Mouse (Mus musculus): ENCODE results near the gene Unc93b1. TPM values are rescaled to one million over a fixed set of nuclear protein-coding genes. Genes with fewer than 3 reads are reported as not detected.

The Unc93b1 gene
- polyA plus RNA-seq, 1 experiment from 2014 or later, result 34.2 TPM

DNA sequence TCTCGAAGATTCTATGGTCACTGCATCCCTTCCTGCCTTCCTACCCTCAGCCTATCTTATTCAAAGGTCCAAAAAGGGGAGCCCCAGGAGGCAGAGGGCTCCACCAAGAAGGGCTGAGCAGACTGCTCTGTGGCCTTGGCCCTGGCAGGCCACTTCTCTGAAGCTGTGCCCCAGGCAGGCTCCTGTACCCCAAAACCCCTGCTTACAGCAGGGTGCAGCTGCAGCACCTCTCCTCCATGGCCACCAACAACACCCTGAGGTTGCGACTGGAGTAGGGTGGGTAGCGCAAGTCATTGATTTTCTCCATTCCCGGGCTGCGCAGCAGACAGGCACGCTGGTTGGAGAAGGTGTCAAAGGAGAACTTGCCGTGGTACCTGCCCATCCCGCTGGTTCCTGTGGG lies 21.3 kb upstream of the Unc93b1 start:
- no peak for DNase-seq (ENCODE audit: low spot score)

DNA sequence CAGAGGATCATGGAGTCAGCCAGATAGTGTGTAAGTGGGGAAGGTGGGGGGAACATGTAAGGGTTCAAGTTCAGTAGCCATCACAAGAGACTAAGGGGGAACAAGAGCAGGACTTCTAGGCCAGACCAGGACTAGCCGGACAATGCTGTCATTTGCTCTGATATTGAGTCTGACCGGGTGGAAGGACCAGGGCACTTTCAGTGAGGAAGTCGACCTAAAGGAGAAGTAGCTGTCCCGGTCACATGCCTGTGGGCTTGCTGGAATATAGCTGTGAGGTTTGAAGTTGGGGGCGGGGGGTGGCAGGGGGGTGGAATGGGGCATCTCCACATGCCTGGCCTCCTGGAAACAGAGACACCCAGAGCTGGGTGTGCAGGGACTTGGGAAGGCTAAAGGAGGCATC lies 20.5 kb upstream of the Unc93b1 start:
- DNase-seq (ENCODE audit: low spot score), result no peak

DNA sequence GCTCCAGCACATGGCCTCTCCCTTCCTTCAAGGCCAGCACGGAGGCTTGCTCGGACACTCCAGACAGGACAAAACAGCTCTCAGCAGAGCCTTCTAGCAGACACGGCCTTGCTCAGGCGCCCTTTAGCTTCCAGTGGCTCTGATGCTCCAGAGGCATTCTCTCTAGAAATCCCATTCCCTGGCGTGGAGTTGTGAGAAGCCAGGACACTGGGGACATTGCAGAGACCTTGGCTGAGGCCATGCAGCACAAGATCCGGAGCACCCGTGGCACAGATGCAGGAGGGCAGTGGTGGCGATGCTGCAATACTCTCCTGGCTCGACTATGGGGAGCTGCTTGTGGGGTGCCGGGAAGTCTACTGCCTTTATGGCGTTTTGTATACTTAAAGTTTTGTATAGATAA lies 18.3 kb upstream of the Unc93b1 start:
- DNase-seq (ENCODE audit: low spot score), result no peak

DNA sequence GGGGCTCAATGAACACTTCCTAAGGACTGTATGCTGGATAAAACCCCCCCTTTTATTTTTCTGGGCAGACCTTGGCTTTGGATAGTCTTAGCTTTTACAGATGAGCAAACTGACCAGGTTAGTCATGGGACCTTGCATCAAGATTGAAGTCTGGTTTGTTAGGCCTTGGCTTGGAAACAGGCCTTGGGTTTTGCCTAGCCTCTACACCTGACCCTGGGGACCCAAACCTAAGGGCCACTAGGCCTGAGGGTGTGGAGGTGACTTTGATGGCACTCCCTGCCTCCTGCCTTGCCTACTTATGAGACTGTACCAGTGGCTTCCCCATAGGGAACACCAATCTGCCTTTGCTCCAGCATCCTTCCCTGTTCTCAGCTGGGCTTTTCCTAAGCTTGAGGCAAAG lies 15.1 kb upstream of the Unc93b1 start:
- no peak for DNase-seq (ENCODE audit: low spot score)

DNA sequence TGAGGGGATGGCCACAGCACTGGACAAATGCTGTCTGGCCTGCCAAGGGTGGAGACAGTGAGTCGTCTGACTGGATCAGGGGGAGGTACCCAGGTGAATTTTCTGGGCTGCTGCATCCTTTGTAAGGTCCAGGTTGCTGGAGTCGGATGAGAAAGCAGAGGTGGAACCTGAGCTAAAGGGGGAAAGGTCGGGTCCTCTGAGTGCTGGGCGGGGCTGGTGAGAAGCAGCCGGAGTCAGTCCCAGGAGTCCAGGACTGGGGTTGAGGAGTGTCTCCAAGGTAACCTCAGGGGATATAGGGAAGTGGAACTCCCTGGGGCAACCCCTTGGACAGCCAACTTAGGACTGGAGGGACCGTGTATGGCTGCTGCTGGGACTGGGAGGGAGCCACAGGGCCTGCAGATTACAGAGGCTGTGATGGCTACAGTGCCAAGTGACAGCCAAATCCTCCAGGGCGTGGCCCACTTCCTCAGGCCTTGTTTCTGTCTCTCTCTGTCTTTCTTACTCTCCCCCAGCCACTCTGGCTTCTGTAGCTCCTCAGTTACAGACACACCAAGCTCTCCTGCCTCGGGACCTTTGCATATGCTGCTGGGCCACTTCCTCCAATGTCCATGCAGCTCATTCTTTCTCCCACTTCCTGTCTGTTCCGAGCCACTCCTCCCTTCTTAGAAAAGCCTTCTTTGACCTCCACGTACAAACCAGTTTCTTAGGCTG lies 12.2 kb upstream of the Unc93b1 start:
- DNase-seq (ENCODE audit: low spot score), result no peak

DNA sequence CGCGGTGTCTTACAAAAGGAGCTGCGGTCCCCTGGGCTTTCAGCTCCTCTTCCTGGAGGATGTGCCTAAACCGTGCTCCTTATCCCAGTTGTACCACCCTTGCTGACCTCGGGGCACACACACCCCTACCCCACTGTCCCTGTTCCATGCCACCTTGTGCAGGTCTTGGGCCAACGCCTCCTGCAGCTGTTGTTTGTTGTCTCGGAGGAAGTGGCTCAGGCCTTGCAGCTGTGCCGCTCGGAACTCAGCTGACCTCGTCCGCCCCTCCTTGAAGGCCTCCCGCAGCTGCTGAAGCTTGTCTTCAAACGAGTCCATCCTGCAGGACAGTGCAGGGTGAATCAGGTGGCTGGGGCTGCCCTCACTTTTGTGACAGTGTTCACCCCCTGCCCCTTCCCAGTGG lies 11.4 kb upstream of the Unc93b1 start:
- DNase-seq (ENCODE audit: low spot score), result peak; percentile 48

DNA sequence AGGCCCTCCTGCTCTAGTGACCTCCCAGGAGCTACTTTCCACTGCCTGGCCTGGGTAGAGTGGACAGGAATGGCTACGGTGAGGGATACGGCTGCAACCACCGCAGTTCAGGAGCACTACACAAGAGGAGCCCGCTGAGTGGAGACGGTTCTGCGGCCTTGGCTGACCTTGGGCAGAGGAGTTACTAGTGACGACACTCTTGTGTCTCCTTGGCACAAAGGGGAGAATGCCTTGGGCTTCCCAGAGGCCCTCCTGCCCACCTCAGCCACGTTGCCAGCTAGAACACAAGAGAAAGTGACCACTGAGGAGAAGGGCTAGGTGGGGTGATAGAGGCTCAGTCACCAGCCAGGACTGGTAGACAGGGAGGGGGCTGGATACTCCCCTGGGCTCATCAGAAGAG lies 10.8 kb upstream of the Unc93b1 start:
- no peak for DNase-seq (ENCODE audit: low spot score)

DNA sequence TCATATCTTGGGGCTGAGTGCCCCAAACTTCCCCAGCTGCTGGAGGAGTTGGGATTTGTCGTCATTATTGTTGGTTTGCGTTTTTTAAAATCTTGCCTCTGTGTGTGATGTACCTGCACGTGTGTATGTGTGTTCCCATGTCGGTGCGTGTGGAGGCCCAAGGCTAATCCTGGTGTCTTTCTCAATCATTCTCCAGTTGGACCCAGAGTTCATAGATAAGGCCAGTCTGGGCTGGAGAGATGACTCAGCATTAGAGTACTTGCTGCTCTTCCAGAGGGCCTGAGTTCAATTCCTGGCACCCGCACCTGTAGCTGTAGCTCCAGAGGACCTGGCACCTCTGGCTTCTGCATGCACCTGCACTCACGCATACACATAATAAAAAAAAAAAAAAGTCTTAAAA lies 10.1 kb upstream of the Unc93b1 start:
- DNase-seq (ENCODE audit: low spot score), result no peak

DNA sequence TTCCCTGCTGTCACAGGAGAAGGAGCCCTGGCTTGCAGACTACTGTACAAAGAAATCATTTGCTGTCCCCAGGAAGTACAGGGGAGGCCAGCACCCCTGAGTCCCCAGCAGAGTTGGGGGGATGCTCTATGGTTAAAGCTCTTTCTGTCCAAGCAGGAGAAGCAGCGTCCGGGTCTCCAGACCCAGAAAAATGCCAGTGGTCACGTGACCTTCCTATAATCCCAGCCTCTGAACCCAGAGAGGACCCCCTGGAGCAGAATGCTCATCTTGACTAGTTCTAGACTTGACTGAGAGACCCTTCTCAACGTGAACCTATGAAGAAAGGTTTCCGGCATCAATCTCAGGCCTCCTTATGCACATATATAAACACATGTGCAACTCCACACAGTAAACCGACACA lies 9.1 kb upstream of the Unc93b1 start:
- no peak for DNase-seq (ENCODE audit: low spot score)

DNA sequence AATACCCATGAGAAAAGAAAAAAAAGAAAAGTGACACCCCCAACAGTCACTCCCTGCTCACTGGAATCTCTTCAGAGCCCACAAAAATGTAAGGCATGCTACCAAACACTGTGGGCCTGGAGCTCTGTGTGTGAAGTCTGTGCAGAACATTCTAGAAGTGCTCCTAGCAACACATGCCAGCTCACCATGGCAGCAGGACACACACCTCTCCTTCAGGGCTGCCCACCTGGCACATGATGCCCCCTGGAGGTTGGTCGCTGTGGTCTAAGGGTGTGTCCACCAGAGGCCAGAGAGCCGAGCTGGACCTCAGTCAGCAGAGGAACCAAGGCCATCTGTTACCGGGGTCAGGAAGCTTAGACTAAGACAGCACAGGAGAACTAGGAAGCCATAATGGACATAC lies 8.7 kb upstream of the Unc93b1 start:
- DNase-seq (ENCODE audit: low spot score), result no peak

DNA sequence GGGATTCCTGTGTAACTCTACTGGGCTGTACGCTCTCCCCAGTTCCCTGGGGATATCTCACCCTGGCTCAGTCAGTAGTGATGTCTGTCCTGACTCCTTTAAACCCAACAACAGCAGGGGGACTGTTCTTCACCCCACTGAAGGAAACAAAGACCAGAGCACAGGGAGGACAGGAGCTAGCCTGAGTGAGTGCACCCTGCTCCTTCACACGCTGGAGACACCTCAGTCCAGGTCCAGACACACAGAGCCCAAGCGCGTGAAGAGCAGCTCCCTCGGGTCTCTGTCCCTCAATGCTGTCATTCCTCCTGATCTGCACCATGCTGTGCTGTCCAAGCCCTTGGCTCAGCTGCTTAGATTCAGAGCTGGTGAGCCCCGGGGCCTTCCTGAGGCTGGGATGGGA lies 8.3 kb upstream of the Unc93b1 start:
- no peak for DNase-seq (ENCODE audit: low spot score)

DNA sequence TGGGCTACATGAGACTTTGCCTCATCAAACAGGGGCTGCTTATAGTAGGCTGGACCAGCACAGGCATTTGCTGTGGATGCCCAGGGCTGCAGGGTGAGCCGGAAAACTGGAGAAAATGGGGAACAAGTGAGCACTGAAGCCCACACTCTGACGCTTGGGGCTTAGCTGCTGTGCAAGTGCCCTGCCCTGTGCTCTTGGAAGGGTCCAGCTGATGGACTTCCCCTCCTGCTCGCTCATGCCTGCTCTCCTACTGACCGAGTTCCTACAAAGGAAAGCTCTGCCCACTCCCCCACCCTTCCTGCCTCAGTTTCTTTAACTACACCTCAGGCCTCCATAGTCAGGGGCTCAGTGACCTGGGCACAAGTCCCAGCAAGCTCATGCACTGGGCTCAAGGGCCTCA lies 7.0 kb upstream of the Unc93b1 start:
- no peak for DNase-seq (ENCODE audit: low spot score)

DNA sequence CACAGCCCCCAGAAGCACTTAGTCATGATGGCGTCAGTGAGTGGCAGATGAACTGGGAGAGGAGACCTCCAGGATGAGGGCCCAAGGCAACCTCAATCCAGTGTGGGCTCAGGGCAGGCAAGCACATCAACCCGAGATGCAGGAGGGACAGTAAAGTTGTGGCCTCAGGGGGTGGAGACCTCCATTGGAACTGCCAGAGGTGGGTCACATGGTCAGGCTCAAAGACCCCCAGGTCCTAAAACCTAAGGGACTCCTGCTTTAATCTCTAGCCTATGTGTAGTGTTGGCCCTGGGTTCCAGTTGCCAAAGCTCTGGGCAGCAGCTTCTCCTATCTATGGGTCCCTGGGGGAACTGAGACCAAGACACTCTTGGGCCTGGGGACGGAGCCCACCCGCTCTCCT lies 6.2 kb upstream of the Unc93b1 start:
- DNase-seq (ENCODE audit: low spot score), result no peak

DNA sequence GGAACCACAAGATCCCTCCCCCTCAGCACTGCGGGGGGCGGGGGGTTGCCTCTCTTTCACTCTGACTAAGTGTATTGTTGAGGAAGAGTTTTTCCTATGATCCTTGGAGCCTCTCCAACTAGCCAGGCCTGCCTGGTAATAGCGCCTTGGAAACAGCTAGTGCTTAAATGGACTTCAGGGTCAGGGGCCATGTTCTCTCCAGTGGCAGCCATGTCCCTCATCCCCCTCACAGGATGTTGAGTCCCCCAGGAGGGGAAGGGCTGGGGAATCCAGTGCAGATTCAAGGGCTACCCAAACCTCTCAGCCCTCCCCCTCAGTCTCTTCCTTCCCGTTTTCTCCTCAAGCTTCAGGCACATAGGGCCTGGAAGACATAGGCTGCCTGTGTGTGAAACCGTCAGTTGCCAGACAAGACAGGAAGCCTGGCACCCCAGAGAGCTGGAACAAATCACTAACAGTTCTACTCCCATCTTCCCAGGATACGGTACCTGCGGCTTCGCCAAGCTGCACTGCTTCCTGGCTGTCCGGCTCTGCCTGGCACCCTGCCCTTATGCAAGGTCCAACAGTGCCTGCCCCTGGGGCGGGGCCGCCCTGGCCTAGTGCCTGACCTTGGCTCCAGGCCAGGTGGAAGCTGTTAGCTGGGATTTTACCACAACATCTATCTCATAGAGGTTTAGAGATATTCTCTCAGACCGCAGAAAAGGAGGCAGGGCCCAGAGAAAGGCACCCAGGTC lies 5.6 kb upstream of the Unc93b1 start, which contains the start of gene Aldh3b1:
Aldh3b1 (minus strand) TSS at position 598 of the 731 bp plus-strand sequence.
- peak; percentile 19 for DNase-seq (ENCODE audit: low spot score)

DNA sequence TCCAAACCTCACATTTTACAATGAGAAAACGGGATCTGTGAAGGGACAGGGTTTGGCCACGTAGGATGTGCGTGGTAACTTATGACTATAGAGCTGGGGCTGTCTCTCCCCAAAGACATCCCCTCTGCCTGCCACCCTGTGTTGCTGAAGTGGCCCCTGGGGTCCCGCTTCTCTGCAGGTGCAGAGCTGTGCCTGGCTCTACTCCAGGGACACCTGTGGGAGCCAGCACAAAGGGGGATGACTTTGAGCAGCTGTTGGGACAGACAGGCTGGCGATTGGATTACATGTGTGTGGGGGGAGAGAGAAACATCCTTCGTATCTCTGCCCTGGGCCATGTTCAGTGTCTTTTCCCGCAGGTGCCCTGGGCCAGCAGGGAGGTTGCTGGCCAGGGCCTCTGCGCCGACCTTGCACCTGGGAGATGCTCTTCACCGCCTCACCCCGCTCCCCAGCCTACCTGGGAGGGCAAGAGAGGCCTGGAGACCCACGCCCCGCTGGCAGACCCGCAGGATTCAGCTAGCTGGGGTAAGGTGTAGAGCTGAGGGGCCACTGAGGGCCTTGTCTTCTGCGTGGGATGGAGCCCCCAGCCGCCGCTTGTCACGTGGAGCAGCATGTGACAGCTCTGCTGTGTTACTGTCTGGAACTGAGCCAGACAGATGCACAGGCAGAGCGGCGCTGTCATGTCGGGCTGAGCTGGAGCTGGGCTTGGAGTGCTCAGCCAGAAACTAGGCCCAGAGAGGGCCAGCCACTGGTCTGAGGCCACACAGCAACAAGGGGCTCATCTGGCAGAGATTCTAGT lies 4.5 kb upstream of the Unc93b1 start:
- peak; percentile 49 for DNase-seq (ENCODE audit: low spot score)

DNA sequence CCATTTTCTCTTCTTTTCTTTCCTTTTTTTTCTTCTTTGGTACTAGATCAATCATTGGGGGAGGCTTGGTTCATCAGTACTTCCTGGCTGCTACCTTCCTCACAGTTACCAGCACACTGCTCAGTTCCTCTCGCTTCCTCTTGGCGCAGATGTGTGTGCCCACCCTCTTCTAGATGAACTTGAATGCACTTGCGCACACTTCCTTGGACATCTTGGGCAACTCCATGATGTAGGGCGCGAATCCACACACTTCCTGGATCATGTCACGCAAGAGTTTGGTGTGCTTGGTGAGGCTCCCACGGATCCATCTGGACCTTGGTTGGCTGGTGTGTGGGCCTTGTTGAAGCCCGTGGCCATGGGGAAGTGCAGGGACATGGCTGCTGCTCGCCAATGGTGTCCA lies 3.3 kb upstream of the Unc93b1 start:
- DNase-seq (ENCODE audit: low spot score), result peak; percentile 47

DNA sequence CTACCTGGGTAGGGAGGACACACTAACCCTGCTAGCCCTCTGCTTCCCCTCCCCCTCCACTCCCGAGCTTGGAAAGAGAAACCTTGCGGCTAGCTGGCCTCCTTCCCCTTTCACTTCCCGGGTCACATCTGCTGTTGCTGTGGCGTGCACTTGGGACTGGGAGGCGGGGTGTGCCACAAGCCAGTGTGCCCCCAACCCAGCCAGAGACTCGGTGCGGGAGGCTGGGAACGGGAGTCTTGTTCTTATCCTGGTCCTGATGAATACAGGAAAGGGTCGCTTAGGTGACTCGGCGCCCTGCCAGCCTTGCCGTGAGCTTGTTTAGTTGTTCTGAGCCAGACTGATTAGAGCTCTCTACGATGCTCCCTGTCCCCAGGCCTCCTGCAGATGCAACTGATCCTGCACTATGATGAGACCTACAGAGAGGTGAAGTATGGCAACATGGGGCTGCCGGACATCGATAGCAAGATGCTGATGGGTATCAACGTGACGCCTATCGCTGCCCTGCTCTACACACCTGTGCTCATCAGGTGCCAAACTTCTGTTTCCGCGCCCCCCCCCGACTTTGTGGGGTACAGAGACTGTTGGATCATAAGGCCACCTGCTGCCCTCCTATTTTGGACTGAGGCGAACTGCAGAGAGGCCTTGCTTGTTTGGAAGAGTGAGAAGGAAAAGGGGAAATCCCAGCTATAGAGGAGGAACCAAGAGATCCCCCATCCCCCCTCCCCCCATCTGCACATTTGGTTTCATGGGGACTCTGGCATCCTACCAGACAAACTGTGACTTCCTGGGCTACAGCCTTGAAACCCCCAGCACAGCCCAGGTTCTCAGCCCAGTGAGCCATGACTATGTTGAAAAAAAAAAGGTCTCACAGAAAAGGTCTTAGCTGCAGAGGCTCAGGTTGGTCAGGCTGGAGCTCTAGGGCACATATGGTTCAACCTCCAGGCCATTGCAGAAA lies 1.2 kb downstream of the Unc93b1 start:
- peak; percentile 46 for DNase-seq (ENCODE audit: low spot score)

DNA sequence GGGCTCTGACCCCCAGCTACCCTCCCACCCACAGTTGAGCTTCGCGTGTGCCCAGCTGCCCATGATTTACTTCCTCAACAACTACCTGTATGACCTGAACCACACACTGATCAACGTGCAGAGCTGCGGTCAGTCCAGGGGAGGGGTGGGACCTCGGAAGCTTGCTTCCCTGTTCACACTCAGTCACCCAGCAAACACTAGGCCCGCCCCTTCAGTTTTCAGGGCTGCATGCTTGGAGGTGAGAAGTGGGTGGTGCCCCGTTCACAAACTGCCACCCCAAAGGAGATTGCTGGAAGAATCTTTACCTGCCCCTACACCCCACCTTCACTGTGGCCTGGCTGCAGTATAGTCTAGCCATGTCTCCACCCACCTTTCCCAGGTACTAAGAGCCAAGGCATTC lies 7.3 kb downstream of the Unc93b1 start:
- no peak for DNase-seq (ENCODE audit: low spot score)

DNA sequence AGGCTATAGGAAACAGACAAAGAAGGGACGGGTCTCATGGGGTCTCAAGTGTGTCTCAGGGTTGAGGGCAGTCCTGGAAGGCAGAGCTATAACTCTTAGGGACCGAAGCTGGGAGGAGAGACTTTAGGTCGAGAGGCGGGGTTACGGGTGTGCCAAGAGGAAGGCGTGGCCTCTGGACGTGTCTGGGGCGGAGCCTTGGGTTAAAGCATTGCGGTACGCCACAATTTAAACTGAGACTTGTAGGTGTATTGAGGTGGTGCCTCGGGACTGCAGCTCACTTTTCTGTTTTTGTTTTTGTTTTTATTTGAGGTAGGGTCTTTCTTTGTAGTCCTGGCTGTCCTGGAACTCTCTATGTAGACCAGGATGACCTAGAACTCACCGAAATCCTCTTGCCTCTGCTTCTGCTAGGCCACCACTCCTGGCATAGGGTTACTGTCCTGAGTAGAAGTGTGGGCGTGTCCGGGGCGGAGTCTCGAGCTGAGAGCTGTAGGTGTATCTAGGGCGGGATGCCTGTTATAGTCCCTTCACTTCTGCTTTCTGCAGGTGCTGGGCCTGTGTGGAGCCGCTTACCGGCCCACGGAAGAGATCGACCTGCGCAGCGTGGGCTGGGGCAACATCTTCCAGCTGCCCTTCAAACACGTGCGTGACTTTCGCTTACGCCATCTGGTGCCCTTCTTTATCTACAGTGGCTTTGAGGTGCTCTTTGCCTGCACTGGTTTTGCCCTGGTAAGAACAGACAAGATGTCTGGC lies 8.2 kb downstream of the Unc93b1 start:
- peak; percentile 70 for DNase-seq (ENCODE audit: low spot score)

DNA sequence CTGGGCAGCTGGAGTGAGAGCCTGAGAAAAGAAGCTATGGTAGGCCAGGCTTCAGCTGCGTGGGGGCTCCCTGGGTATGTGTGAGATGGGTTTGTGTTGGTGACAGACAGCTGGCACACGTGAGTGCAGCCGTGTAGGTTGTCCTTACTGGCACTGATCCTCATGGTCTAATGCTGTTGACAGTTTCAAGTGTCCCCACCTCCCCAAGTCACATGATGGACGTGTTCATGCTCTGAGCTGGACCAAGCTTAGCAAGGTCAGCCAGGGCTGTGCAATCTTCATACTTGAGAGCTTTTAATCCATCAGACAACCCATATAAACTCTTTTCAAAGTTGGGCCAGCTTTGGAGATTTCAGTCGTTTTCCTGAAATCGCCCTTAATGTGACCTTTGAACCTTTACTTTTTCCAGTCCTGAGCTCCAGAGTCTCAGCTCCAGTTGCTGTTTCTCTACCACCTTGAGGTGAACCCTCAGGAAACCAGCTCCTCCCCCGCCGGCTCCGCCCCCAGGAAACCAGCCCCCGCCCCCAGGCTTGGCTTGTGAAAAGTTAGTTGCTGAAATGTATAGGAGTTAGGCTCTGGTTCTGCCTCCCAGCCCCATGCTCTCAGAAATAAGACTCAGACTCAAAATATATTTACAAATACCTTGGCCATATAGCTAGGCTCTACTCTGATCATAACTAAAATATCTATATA lies 11.0 kb downstream of the Unc93b1 start:
- DNase-seq (ENCODE audit: low spot score), result peak; percentile 61

All from thymus, postnatal 0 days (tissue).